Comparison of ENCODE assay signal across 8 mouse cellular contexts in genomic region chr17:35979401-35980362, GRCm38 (mm10). TPM values are rescaled to one million over a fixed set of nuclear protein-coding genes. Genes with fewer than 3 reads are reported as not detected.
A peak's percentile ranks its signal among the peaks of the same experiment; 100 is the strongest.
DNase-seq lines count a peak whose midpoint lies in the region; ATAC-seq and TF ChIP-seq lines count a peak whose summit lies in the region.

TSS of gene Gnl1 (plus strand) at chr17:35979851.
TSS of gene Prr3 (minus strand) at chr17:35980236.

- no peaks in the 10 kb centered on the region for H3K27me3 ChIP-seq in forebrain, embryonic 16.5 days (replicated peaks; ENCODE audit: control insufficient read depth, insufficient read depth, low read length)
- no peaks in the 10 kb centered on the region for H3K27me3 ChIP-seq in lung, embryonic 14.5 days (ENCODE audit: insufficient read depth, low read length)
- H3K27me3 ChIP-seq in thymus, adult 2 months (ENCODE audit: control insufficient read depth, insufficient read depth, low read length) = no peaks in the 10 kb centered on the region

- ATAC-seq in forebrain, embryonic 16.5 days = peak; percentile 79
- ATAC-seq in lung, embryonic 14.5 days (ENCODE audit: insufficient read depth) = peak; percentile 88

- peak; percentile 91 for DNase-seq in ES-E14 (ENCODE audit: low read depth, low spot score)
- DNase-seq in cerebellum, adult 11-12 months = peak; percentile 93
- peak; percentile 87 to 97 for DNase-seq in heart, postnatal 36 days
- peak; percentile 85 for DNase-seq in layer of hippocampus, adult 2 months (ENCODE audit: low spot score in 2 of 2)
- DNase-seq in lung, embryonic 14.5 days = peak; percentile 95
- DNase-seq in thymus, adult 2 months = peak; percentile 84

- H3K4me2 ChIP-seq in forebrain, embryonic 16.5 days (ENCODE audit: low read length) = peak within 1 kb of the TSS; percentile 79
- H3K4me2 ChIP-seq in lung, embryonic 14.5 days = peak within 1 kb of the TSS; percentile 85

- H3K9me3 ChIP-seq in ES-E14 (ENCODE audit: control insufficient read depth, insufficient read depth, low read depth, low read length) = no peaks in the 10 kb centered on the region
- H3K9me3 ChIP-seq in forebrain, embryonic 16.5 days (ENCODE audit: control insufficient read depth, low read length) = no peaks in the 10 kb centered on the region
- H3K9me3 ChIP-seq in lung, embryonic 14.5 days (ENCODE audit: low read depth, low read length) = no peaks in the 10 kb centered on the region

- peak within 1 kb of the TSS; percentile 88 for H3K9ac ChIP-seq in ES-E14 (ENCODE audit: insufficient read depth, low read depth, low read length, poor library complexity, severe bottlenecking)
- peak within 1 kb of the TSS; percentile 76 for H3K9ac ChIP-seq in forebrain, embryonic 16.5 days (replicated peaks; ENCODE audit: low read depth, low read length)
- peak within 1 kb of the TSS; percentile 76 for H3K9ac ChIP-seq in lung, embryonic 14.5 days

- peaks cover 0 to 13% of the 10 kb centered on the region in 2 experiments; a peak in 2 of 4 replicates for H3K4me1 ChIP-seq in ES-E14 (ENCODE audit: control insufficient read depth in 2 of 2, insufficient read depth in 2 of 2, low read length in 2 of 2, poor library complexity in 1 of 2)
- H3K4me1 ChIP-seq in forebrain, embryonic 16.5 days (replicated peaks; ENCODE audit: control insufficient read depth, insufficient read depth, low read length) = peaks cover 17% of the 10 kb centered on the region
- no peaks in the 10 kb centered on the region for H3K4me1 ChIP-seq in lung, embryonic 14.5 days (ENCODE audit: insufficient read depth)
- H3K4me1 ChIP-seq in olfactory bulb, adult 2 months (ENCODE audit: control insufficient read depth, insufficient read depth, low read length) = peaks cover 14% of the 10 kb centered on the region
- peaks cover 15% of the 10 kb centered on the region for H3K4me1 ChIP-seq in thymus, adult 2 months (replicated peaks; ENCODE audit: control insufficient read depth, insufficient read depth, low read length)

- in situ Hi-C loops in ES-E14 (cut with MboI; ENCODE audit: low sequenced_read_pairs in 2 of 2, unreplicated experiment in 2 of 2) = loop anchor here in 1 of 2 experiments (25.0 kb wide), 1 partner anchor 133 kb away; the partner anchor contains the start of gene Gm19684

- peaks cover 23% of the 10 kb centered on the region for H3K36me3 ChIP-seq in ES-E14 (ENCODE audit: control insufficient read depth, insufficient read depth, low read length, poor library complexity, severe bottlenecking)
- peaks cover 7% of the 10 kb centered on the region; the same call in 1 of the 2 replicates for H3K36me3 ChIP-seq in forebrain, embryonic 16.5 days (ENCODE audit: control insufficient read depth, insufficient read depth)
- peaks cover 45% of the 10 kb centered on the region for H3K36me3 ChIP-seq in lung, embryonic 14.5 days (ENCODE audit: insufficient read depth)
- peaks cover 8% of the 10 kb centered on the region; the same call in 1 of the 2 replicates for H3K36me3 ChIP-seq in thymus, adult 2 months (ENCODE audit: control insufficient read depth, insufficient read depth, low read length)

- peak within 1 kb of the TSS; percentile 91 to 93 for H3K4me3 ChIP-seq in ES-E14 (ENCODE audit: insufficient read depth in 1 of 2, low read depth in 1 of 2, low read length in 2 of 2, poor library complexity in 1 of 2, severe bottlenecking in 1 of 2)
- H3K4me3 ChIP-seq in forebrain, embryonic 16.5 days (replicated peaks; ENCODE audit: low read length) = peak within 1 kb of the TSS; percentile 97
- H3K4me3 ChIP-seq in layer of hippocampus, adult 2 months = peak within 1 kb of the TSS; percentile 84
- peak within 1 kb of the TSS; percentile 89 for H3K4me3 ChIP-seq in lung, embryonic 14.5 days (ENCODE audit: low read depth, low read length)
- H3K4me3 ChIP-seq in olfactory bulb, adult 2 months (ENCODE audit: insufficient read depth, low read depth, low read length) = peak within 1 kb of the TSS; percentile 81
- H3K4me3 ChIP-seq in thymus, adult 2 months (ENCODE audit: control insufficient read depth, insufficient read depth, low read length) = peak within 1 kb of the TSS; percentile 92

- under 1% methylated on average over 83 of the region's 109 CpGs for WGBS in forebrain, embryonic 16.5 days
- under 1% methylated on average over 94 of the region's 109 CpGs for WGBS in lung, embryonic 14.5 days
- under 1% methylated on average over 103 of the region's 109 CpGs for WGBS in olfactory bulb, adult 2 months
- WGBS in thymus, adult 2 months = under 1% methylated on average over 108 of the region's 109 CpGs

- peak within 1 kb of the TSS; percentile 89 for H3K27ac ChIP-seq in ES-E14 (ENCODE audit: insufficient read depth, low read depth, low read length, poor library complexity, severe bottlenecking)
- H3K27ac ChIP-seq in forebrain, embryonic 16.5 days (ENCODE audit: low read length) = peak within 1 kb of the TSS; percentile 96
- peak within 1 kb of the TSS; percentile 96 for H3K27ac ChIP-seq in layer of hippocampus, adult 2 months
- peak within 1 kb of the TSS; percentile 95 for H3K27ac ChIP-seq in lung, embryonic 14.5 days (ENCODE audit: low read depth)
- H3K27ac ChIP-seq in olfactory bulb, adult 2 months (ENCODE audit: insufficient read depth, low read depth, low read length) = peak within 1 kb of the TSS; percentile 87
- H3K27ac ChIP-seq in thymus, adult 2 months (ENCODE audit: control insufficient read depth, insufficient read depth, low read length) = peak within 1 kb of the TSS; percentile 61

- TF ChIP-seq POLR2A in olfactory bulb, adult 2 months (IDR thresholded peaks at IDR 0.05; ENCODE audit: insufficient read depth, low read depth, low read length) = peak; percentile 54; the same call in 1 of the 2 replicates
- peak; percentile 34; the same call in 1 of the 2 replicates for TF ChIP-seq POLR2A in thymus, adult 2 months (IDR thresholded peaks at IDR 0.05; ENCODE audit: control insufficient read depth, extremely low read depth, insufficient read depth, low read length, poor library complexity)

- intact Hi-C loops in heart, postnatal 36 days (cut with DNase I) = loop anchor here (5.0 kb wide), 1 partner anchor 57 kb away; no protein-coding TSS in a partner anchor

- peak; percentile 51 for TF ChIP-seq CTCF in layer of hippocampus, adult 2 months (conservative IDR thresholded peaks at IDR 0.05)
- 0 out of 2 replicates have a peak, but pooled peaks have one; percentile 19 for TF ChIP-seq CTCF in lung, embryonic 14.5 days (IDR thresholded peaks at IDR 0.05; ENCODE audit: low read depth)
- TF ChIP-seq CTCF in olfactory bulb, adult 2 months (IDR thresholded peaks at IDR 0.05; ENCODE audit: insufficient read depth, low read depth, low read length) = no peak
- TF ChIP-seq CTCF in thymus, adult 2 months (IDR thresholded peaks at IDR 0.05; ENCODE audit: borderline replicate concordance, control insufficient read depth, extremely low read depth, insufficient read depth, low read length, poor library complexity) = no peak

TF ChIP-seq in ES-E14, 5 proteins besides CTCF, POLR2A, EP300 and RAD21:
- TF ChIP-seq ZC3H11A (IDR thresholded peaks at IDR 0.05; ENCODE audit: borderline replicate concordance, low read depth, low read length) = no peak
- TF ChIP-seq HCFC1 (IDR thresholded peaks at IDR 0.05; ENCODE audit: borderline replicate concordance, insufficient read depth, low read length) = peak; percentile 67; the same call in 1 of the 2 replicates
- no peak for TF ChIP-seq MAFK (IDR thresholded peaks at IDR 0.05; ENCODE audit: insufficient read depth, low read depth, low read length)
TF ChIP-seq in ES-E14: peak in this region for 1.

RNA-seq across cellular contexts. Expression of gene Gnl1, which starts in this region (rescaled TPM):
- 51.6 and 64.1 TPM in 2 replicates for total RNA-seq in ES-E14 (2012; rRNA removed)
- 61.0 and 65.6 TPM in 2 replicates for polyA plus RNA-seq in forebrain, embryonic 16.5 days (2015; fragmentation: Nextera tagmentation; extraction: Ambion mirVana)
- 10 to 100 TPM; 28.6 to 32.7 TPM for total RNA-seq in heart, postnatal 36 days (2021)
- 100 to 1,000 TPM; 140 to 147 TPM for total RNA-seq in layer of hippocampus, adult 2 months (2021)
- 39.5 and 46.4 TPM in 2 replicates for polyA plus RNA-seq in lung, embryonic 14.5 days (2014; fragmentation: Nextera tagmentation; extraction: Ambion mirVana)
- not detected in 2 replicates for polyA plus RNA-seq in olfactory bulb, adult 2 months (2012; ENCODE audit: insufficient read depth, insufficient read length, low replicate concordance, missing spikeins)
- 37.9 and 45.5 TPM in 2 replicates for polyA plus RNA-seq in thymus, adult 2 months (2012; rRNA removed)

RNA-seq across cellular contexts. Expression of gene Prr3, which starts in this region (rescaled TPM):
- total RNA-seq in ES-E14 (2012; rRNA removed) = 13.8 and 17.0 TPM in 2 replicates
- polyA plus RNA-seq in forebrain, embryonic 16.5 days (2015; fragmentation: Nextera tagmentation; extraction: Ambion mirVana) = 78.9 and 93.2 TPM in 2 replicates
- total RNA-seq in heart, postnatal 36 days (2021) = 1 to 10 TPM; 3.9 to 6.3 TPM
- 10 to 100 TPM; 45.8 to 50.7 TPM for total RNA-seq in layer of hippocampus, adult 2 months (2021)
- 27.1 and 30.8 TPM in 2 replicates for polyA plus RNA-seq in lung, embryonic 14.5 days (2014; fragmentation: Nextera tagmentation; extraction: Ambion mirVana)
- not detected in 2 replicates for polyA plus RNA-seq in olfactory bulb, adult 2 months (2012; ENCODE audit: insufficient read depth, insufficient read length, low replicate concordance, missing spikeins)
- polyA plus RNA-seq in thymus, adult 2 months (2012; rRNA removed) = 35.5 and 42.6 TPM in 2 replicates

Comparison
In these comparisons a context has a peak if more than half of its experiments do, and no peak if none do; other contexts are left out.
1. Peak in every context shown above with its lines: DNase-seq, ATAC-seq, H3K4me3 ChIP-seq and H3K27ac ChIP-seq.
2. CTCF ChIP-seq: peak in layer of hippocampus, adult 2 months (single experiment) and lung, embryonic 14.5 days (single experiment); none in olfactory bulb, adult 2 months (single experiment) and thymus, adult 2 months (single experiment).